Mouse (Mus musculus): ENCODE measurements around the gene Tollip. TPM values are rescaled to one million over a fixed set of nuclear protein-coding genes. Genes with fewer than 3 reads are reported as not detected.
"Not testable (repeated sequence)": the region's sequence is repeated elsewhere in the genome, so short reads cannot be mapped to it uniquely, and the experiment has no call there.

Tollip gene
- polyA plus RNA-seq, 1 experiment from 2014 or later = 50.7 TPM

- H3K4me1 ChIP-seq = no peaks in the 10 kb centered on the region
- ATAC-seq (ENCODE audit: borderline replicate concordance, extremely low read depth, low FRiP score, low TSS enrichment) = no peak
- H3K4me3 ChIP-seq = no peak overlapping the region
- no peak overlapping the region for H3K27ac ChIP-seq
- peaks cover 4% of the 10 kb centered on the region; the same call in 1 of the 2 replicates for H3K27me3 ChIP-seq
- no peak overlapping the region for H3K4me2 ChIP-seq
- H3K36me3 ChIP-seq = no peaks in the 10 kb centered on the region
- no peak overlapping the region for H3K9ac ChIP-seq
- H3K9me3 ChIP-seq = no peaks in the 10 kb centered on the region
- 6% methylated on average over 7 of the region's 7 CpGs for WGBS
Observed at GRCm38 (mm10) chr7:141924917-141925316, 6.6 kb upstream of the Tollip start.

- not testable (repeated sequence) for ATAC-seq (ENCODE audit: borderline replicate concordance, extremely low read depth, low FRiP score, low TSS enrichment); H3K9ac ChIP-seq; H3K4me1 ChIP-seq; H3K27me3 ChIP-seq; H3K9me3 ChIP-seq; H3K27ac ChIP-seq; H3K4me2 ChIP-seq; H3K36me3 ChIP-seq; H3K4me3 ChIP-seq
- 89% methylated on average over 17 of the region's 17 CpGs for WGBS
Observed at GRCm38 (mm10) chr7:141924121-141924520, 5.8 kb upstream of the Tollip start.

- no peak for ATAC-seq (ENCODE audit: borderline replicate concordance, extremely low read depth, low FRiP score, low TSS enrichment)
- WGBS = 59% methylated on average over 3 of the region's 3 CpGs
- Histone ChIP-seq H3K4me3 (no peak overlapping the region), H3K9me3 (no peaks in the 10 kb centered on the region), H3K9ac (no peak overlapping the region), H3K4me2 (no peak overlapping the region), H3K36me3 (no peaks in the 10 kb centered on the region), H3K27ac (no peak overlapping the region), H3K27me3 (peaks cover 27% of the 10 kb centered on the region; the same call in 1 of the 2 replicates), H3K4me1 (no peaks in the 10 kb centered on the region)
Observed at GRCm38 (mm10) chr7:141911305-141911704, 7.0 kb downstream of the Tollip start.

GRCm38 (mm10) chr7:141908591-141908990, 9.7 kb downstream of the Tollip start:
- Histone ChIP-seq H3K4me1 (no peaks in the 10 kb centered on the region), H3K9me3 (no peaks in the 10 kb centered on the region), H3K4me3 (no peak overlapping the region), H3K27me3 (peaks cover 50% of the 10 kb centered on the region), H3K9ac (no peak overlapping the region), H3K4me2 (no peak overlapping the region), H3K27ac (no peak overlapping the region), H3K36me3 (no peaks in the 10 kb centered on the region)
- 69% methylated on average over 6 of the region's 6 CpGs for WGBS
- ATAC-seq (ENCODE audit: borderline replicate concordance, extremely low read depth, low FRiP score, low TSS enrichment) = no peak

- H3K9ac ChIP-seq = peak overlapping the region; percentile 43
- ATAC-seq (ENCODE audit: borderline replicate concordance, extremely low read depth, low FRiP score, low TSS enrichment) = no peak
- peaks cover 27% of the 10 kb centered on the region for H3K27me3 ChIP-seq
- H3K4me2 ChIP-seq = peak overlapping the region; percentile 71
- H3K9me3 ChIP-seq = no peaks in the 10 kb centered on the region
- H3K27ac ChIP-seq = no peak overlapping the region
- peak overlapping the region; percentile 88 for H3K4me3 ChIP-seq
- H3K4me1 ChIP-seq = peaks cover 27% of the 10 kb centered on the region
- H3K36me3 ChIP-seq = no peaks in the 10 kb centered on the region
- WGBS = 63% methylated on average over 4 of the region's 4 CpGs
Observed at GRCm38 (mm10) chr7:141902791-141903190, 15.5 kb downstream of the Tollip start.

- Histone ChIP-seq H3K4me1 (peaks cover 27% of the 10 kb centered on the region), H3K27ac (peak overlapping the region; percentile 51; the same call in 1 of the 2 replicates), H3K36me3 (no peaks in the 10 kb centered on the region), H3K4me2 (peak overlapping the region; percentile 87), H3K27me3 (peaks cover 27% of the 10 kb centered on the region), H3K9ac (peak overlapping the region; percentile 93), H3K9me3 (no peaks in the 10 kb centered on the region), H3K4me3 (peak overlapping the region; percentile 88)
- ATAC-seq (ENCODE audit: borderline replicate concordance, extremely low read depth, low FRiP score, low TSS enrichment) = peak; percentile 97
- whole genome bisulfite sequencing = under 1% methylated on average over 44 of the region's 44 CpGs
Observed at GRCm38 (mm10) chr7:141902269-141902729, 16.0 kb downstream of the Tollip start.

GRCm38 (mm10) chr7:141901825-141902224, 16.5 kb downstream of the Tollip start:
- Histone ChIP-seq H3K27ac (peak overlapping the region; percentile 51; the same call in 1 of the 2 replicates), H3K9ac (peak overlapping the region; percentile 93), H3K36me3 (no peaks in the 10 kb centered on the region), H3K4me3 (peak overlapping the region; percentile 88), H3K27me3 (peaks cover 27% of the 10 kb centered on the region), H3K9me3 (no peaks in the 10 kb centered on the region), H3K4me1 (peaks cover 27% of the 10 kb centered on the region), H3K4me2 (peak overlapping the region; percentile 87)
- peak; percentile 21 for ATAC-seq (ENCODE audit: borderline replicate concordance, extremely low read depth, low FRiP score, low TSS enrichment)
- under 1% methylated on average over 16 of the region's 16 CpGs for WGBS

GRCm38 (mm10) chr7:141892151-141892550, 26.2 kb downstream of the Tollip start:
- H3K27me3 ChIP-seq = no peaks in the 10 kb centered on the region
- no peak overlapping the region for H3K4me2 ChIP-seq
- H3K4me3 ChIP-seq = no peak overlapping the region
- H3K9me3 ChIP-seq = no peaks in the 10 kb centered on the region
- H3K4me1 ChIP-seq = no peaks in the 10 kb centered on the region
- peak; percentile 11; the same call in 1 of the 2 replicates for ATAC-seq (ENCODE audit: borderline replicate concordance, extremely low read depth, low FRiP score, low TSS enrichment)
- WGBS = 92% methylated on average over 7 of the region's 7 CpGs
- H3K36me3 ChIP-seq = peaks cover 52% of the 10 kb centered on the region
- H3K27ac ChIP-seq = no peak overlapping the region
- no peak overlapping the region for H3K9ac ChIP-seq

GRCm38 (mm10) chr7:141878813-141879212, 39.5 kb downstream of the Tollip start:
- Histone ChIP-seq H3K9ac (no peak overlapping the region), H3K27ac (no peak overlapping the region), H3K4me3 (no peak overlapping the region), H3K27me3 (no peaks in the 10 kb centered on the region), H3K4me1 (no peaks in the 10 kb centered on the region), H3K4me2 (no peak overlapping the region), H3K9me3 (no peaks in the 10 kb centered on the region), H3K36me3 (peaks cover 53% of the 10 kb centered on the region)
- 85% methylated on average over 2 of the region's 2 CpGs for WGBS
- no peak for ATAC-seq (ENCODE audit: borderline replicate concordance, extremely low read depth, low FRiP score, low TSS enrichment)

GRCm38 (mm10) chr7:141874891-141875290, 43.4 kb downstream of the Tollip start:
- Histone ChIP-seq H3K9me3 (no peaks in the 10 kb centered on the region), H3K4me3 (no peak overlapping the region), H3K27ac (no peak overlapping the region), H3K4me2 (no peak overlapping the region), H3K4me1 (no peaks in the 10 kb centered on the region), H3K9ac (no peak overlapping the region), H3K27me3 (no peaks in the 10 kb centered on the region), H3K36me3 (peaks cover 21% of the 10 kb centered on the region)
- ATAC-seq (ENCODE audit: borderline replicate concordance, extremely low read depth, low FRiP score, low TSS enrichment) = no peak
- WGBS = 79% methylated on average over 5 of the region's 5 CpGs

- ATAC-seq (ENCODE audit: borderline replicate concordance, extremely low read depth, low FRiP score, low TSS enrichment) = no peak
- Histone ChIP-seq H3K4me3 (no peak overlapping the region), H3K36me3 (peaks cover 18% of the 10 kb centered on the region), H3K27ac (no peak overlapping the region), H3K9ac (no peak overlapping the region), H3K4me2 (no peak overlapping the region), H3K27me3 (no peaks in the 10 kb centered on the region), H3K4me1 (no peaks in the 10 kb centered on the region), H3K9me3 (no peaks in the 10 kb centered on the region)
- WGBS = 66% methylated on average over 5 of the region's 5 CpGs
Observed at GRCm38 (mm10) chr7:141870553-141870952, 47.8 kb downstream of the Tollip start.

GRCm38 (mm10) chr7:141869644-141870043, 48.7 kb downstream of the Tollip start:
- Histone ChIP-seq H3K27me3 (no peaks in the 10 kb centered on the region), H3K36me3 (peaks cover 14% of the 10 kb centered on the region), H3K4me2 (no peak overlapping the region), H3K4me3 (no peak overlapping the region), H3K9me3 (no peaks in the 10 kb centered on the region), H3K27ac (no peak overlapping the region), H3K4me1 (no peaks in the 10 kb centered on the region), H3K9ac (no peak overlapping the region)
- no peak for ATAC-seq (ENCODE audit: borderline replicate concordance, extremely low read depth, low FRiP score, low TSS enrichment)
- WGBS = 67% methylated on average over 5 of the region's 5 CpGs

GRCm38 (mm10) chr7:141861046-141861445, 57.3 kb downstream of the Tollip start:
- Histone ChIP-seq H3K9ac (no peak overlapping the region), H3K27me3 (no peaks in the 10 kb centered on the region), H3K36me3 (no peaks in the 10 kb centered on the region), H3K27ac (no peak overlapping the region), H3K9me3 (no peaks in the 10 kb centered on the region), H3K4me3 (no peak overlapping the region), H3K4me2 (no peak overlapping the region), H3K4me1 (no peaks in the 10 kb centered on the region)
- 79% methylated on average over 4 of the region's 4 CpGs for whole genome bisulfite sequencing
- no peak for ATAC-seq (ENCODE audit: borderline replicate concordance, extremely low read depth, low FRiP score, low TSS enrichment)
